Mouse (Mus musculus): ENCODE measurements around the gene Ubqln4. TPM values are rescaled to one million over a fixed set of nuclear protein-coding genes. Genes with fewer than 3 reads are reported as not detected.
A peak's percentile ranks its signal among the peaks of the same experiment; 100 is the strongest.

Gene Ubqln4
- total and polyA plus RNA-seq, 3 experiments, result 22.8 to 62.2 (median 39.6) TPM

- no peak for TF ChIP-seq ZMIZ1 (IDR thresholded peaks at IDR 0.05; ENCODE audit: low read depth, low read length)
- TF ChIP-seq KAT2A (IDR thresholded peaks at IDR 0.05; ENCODE audit: insufficient replicate concordance, low read length), result no peak
- no peak for TF ChIP-seq PAX5 (IDR thresholded peaks at IDR 0.05; ENCODE audit: low read length)
- no peaks in the 10 kb centered on the region for H3K9me3 ChIP-seq (replicated peaks; ENCODE audit: low read length)
- in situ Hi-C loops (cut with MboI; ENCODE audit: low pct_ligation_motif_present, low pct_unique_long_range_greater_than_20kb, low sequenced_read_pairs), result no loop called here
- dilution Hi-C loops (cut with MboI; ENCODE audit: extremely low pct_ligation_motif_present, extremely low pct_unique_long_range_greater_than_20kb, low sequenced_read_pairs), result no loop called here
- no peak overlapping the region for H3K9ac ChIP-seq (ENCODE audit: insufficient read depth, low read depth)
- no peak overlapping the region for H3K4me3 ChIP-seq (replicated peaks in 1 of 3; ENCODE audit: low read depth in 2 of 3, low read length in 2 of 3, poor library complexity in 1 of 3)
- H3K27me3 ChIP-seq (replicated peaks), result peaks cover 10% of the 10 kb centered on the region
- H3K79me2 ChIP-seq (replicated peaks; ENCODE audit: control insufficient read depth, extremely low read depth, insufficient read depth, poor library complexity, severe bottlenecking), result no peaks in the 10 kb centered on the region; the same call in 1 of the 2 replicates
- no peak for DNase-seq (ENCODE audit: extremely low read depth)
- H3K36me3 ChIP-seq (replicated peaks in 1 of 2; ENCODE audit: control insufficient read depth in 1 of 2, insufficient read depth in 1 of 2, low read length in 1 of 2), result no peaks in the 10 kb centered on the region
- no peak overlapping the region for H3K27ac ChIP-seq (ENCODE audit: insufficient read depth, low read depth)
- H3K4me2 ChIP-seq (ENCODE audit: insufficient read depth, low read depth, poor library complexity, severe bottlenecking), result no peak overlapping the region
- peaks cover 10 to 71% of the 10 kb centered on the region in 2 experiments for H3K4me1 ChIP-seq (ENCODE audit: control insufficient read depth in 1 of 2, insufficient read depth in 2 of 2)
These were observed 49.4 kb upstream of the Ubqln4 start for GRCm38 (mm10) chr3:88503881-88504746.

- H3K27ac ChIP-seq (ENCODE audit: insufficient read depth, low read depth), result no peak overlapping the region
- DNase-seq (ENCODE audit: extremely low read depth), result no peak
These were observed 48.5 kb upstream of the Ubqln4 start for GRCm38 (mm10) chr3:88505081-88505480.

GRCm38 (mm10) chr3:88505765-88506164 is 47.8 kb upstream of the Ubqln4 start:
- Histone ChIP-seq H3K9ac (ENCODE audit: insufficient read depth, low read depth) (no peak overlapping the region), H3K4me1 (ENCODE audit: control insufficient read depth in 1 of 2, insufficient read depth in 2 of 2) (peaks cover 18 to 80% of the 10 kb centered on the region in 2 experiments), H3K27me3 (replicated peaks) (peaks cover 10% of the 10 kb centered on the region), H3K9me3 (replicated peaks; ENCODE audit: low read length) (no peaks in the 10 kb centered on the region), H3K36me3 (replicated peaks in 1 of 2; ENCODE audit: control insufficient read depth in 1 of 2, insufficient read depth in 1 of 2, low read length in 1 of 2) (no peaks in the 10 kb centered on the region), H3K4me2 (ENCODE audit: insufficient read depth, low read depth, poor library complexity, severe bottlenecking) (no peak overlapping the region), H3K27ac (ENCODE audit: insufficient read depth, low read depth) (no peak overlapping the region), H3K79me2 (replicated peaks; ENCODE audit: control insufficient read depth, extremely low read depth, insufficient read depth, poor library complexity, severe bottlenecking) (no peaks in the 10 kb centered on the region; the same call in 1 of the 2 replicates), H3K4me3 (replicated peaks in 1 of 3; ENCODE audit: low read depth in 2 of 3, low read length in 2 of 3, poor library complexity in 1 of 3) (no peak overlapping the region)
- dilution Hi-C loops (cut with MboI; ENCODE audit: extremely low pct_ligation_motif_present, extremely low pct_unique_long_range_greater_than_20kb, low sequenced_read_pairs) (no loop called here), in situ Hi-C loops (cut with MboI; ENCODE audit: low pct_ligation_motif_present, low pct_unique_long_range_greater_than_20kb, low sequenced_read_pairs) (no loop called here)
- 0 out of 4 replicates have a peak, but pooled peaks of 1 of the 2 experiments have one; percentile 14 for TF ChIP-seq CTCF (conservative IDR thresholded peaks at IDR 0.05 in 1 of 2, IDR thresholded peaks at IDR 0.05 in 1 of 2; ENCODE audit: low read depth in 2 of 2, low read length in 2 of 2)
- TF ChIP-seq UBTF (IDR thresholded peaks at IDR 0.05; ENCODE audit: low read depth, low read length), result no peak
- no peak for DNase-seq (ENCODE audit: extremely low read depth)

More at GRCm38 (mm10) chr3:88505081-88505480, 48.5 kb upstream of the Ubqln4 start:
- no peak overlapping the region for H3K4me2 ChIP-seq (ENCODE audit: insufficient read depth, low read depth, poor library complexity, severe bottlenecking)
- H3K4me1 ChIP-seq (ENCODE audit: control insufficient read depth in 1 of 2, insufficient read depth in 2 of 2), result peaks cover 12 to 75% of the 10 kb centered on the region in 2 experiments
- H3K36me3 ChIP-seq (replicated peaks in 1 of 2; ENCODE audit: control insufficient read depth in 1 of 2, insufficient read depth in 1 of 2, low read length in 1 of 2), result no peaks in the 10 kb centered on the region
- H3K27me3 ChIP-seq (replicated peaks), result peaks cover 10% of the 10 kb centered on the region
- dilution Hi-C loops (cut with MboI; ENCODE audit: extremely low pct_ligation_motif_present, extremely low pct_unique_long_range_greater_than_20kb, low sequenced_read_pairs), result no loop called here
- no peak overlapping the region for H3K4me3 ChIP-seq (replicated peaks in 1 of 3; ENCODE audit: low read depth in 2 of 3, low read length in 2 of 3, poor library complexity in 1 of 3)
- in situ Hi-C loops (cut with MboI; ENCODE audit: low pct_ligation_motif_present, low pct_unique_long_range_greater_than_20kb, low sequenced_read_pairs), result no loop called here
- H3K79me2 ChIP-seq (replicated peaks; ENCODE audit: control insufficient read depth, extremely low read depth, insufficient read depth, poor library complexity, severe bottlenecking), result no peaks in the 10 kb centered on the region; the same call in 1 of the 2 replicates
- TF ChIP-seq UBTF (IDR thresholded peaks at IDR 0.05; ENCODE audit: low read depth, low read length) (no peak), BHLHE40 (IDR thresholded peaks at IDR 0.05; ENCODE audit: low read depth, low read length) (no peak), NELFE (IDR thresholded peaks at IDR 0.05; ENCODE audit: low read depth, low read length) (no peak), MEF2A (IDR thresholded peaks at IDR 0.05; ENCODE audit: borderline replicate concordance, low read depth, low read length) (no peak), ELF1 (IDR thresholded peaks at IDR 0.05; ENCODE audit: low read depth, low read length) (no peak), MAZ (IDR thresholded peaks at IDR 0.05; ENCODE audit: low read depth, low read length) (no peak), ZKSCAN1 (IDR thresholded peaks at IDR 0.05; ENCODE audit: borderline replicate concordance, low read depth, low read length) (no peak), IRF4 (IDR thresholded peaks at IDR 0.05; ENCODE audit: low read depth, low read length) (no peak), USF1 (IDR thresholded peaks at IDR 0.05; ENCODE audit: low read depth, low read length) (no peak), TBP (conservative IDR thresholded peaks at IDR 0.05; ENCODE audit: low read depth, low read length) (no peak), JUN (IDR thresholded peaks at IDR 0.05; ENCODE audit: insufficient read depth, low read depth, low read length) (no peak), USF2 (conservative IDR thresholded peaks at IDR 0.05; ENCODE audit: low read depth, low read length) (no peak), CTCF (conservative IDR thresholded peaks at IDR 0.05 in 1 of 2, IDR thresholded peaks at IDR 0.05 in 1 of 2; ENCODE audit: low read depth in 2 of 2, low read length in 2 of 2) (no peak), PAX5 (IDR thresholded peaks at IDR 0.05; ENCODE audit: low read length) (no peak)
- H3K9me3 ChIP-seq (replicated peaks; ENCODE audit: low read length), result no peaks in the 10 kb centered on the region
- H3K9ac ChIP-seq (ENCODE audit: insufficient read depth, low read depth), result no peak overlapping the region

All from CH12.LX (cell line).